Mouse (Mus musculus) testis, adult 2 months (tissue): ENCODE measurements around the gene Ubox5.

Experiments
- CTCF ChIP-seq: fragments of 200-500 bp; IDR thresholded peaks from 2 replicates; pipeline ENCODE4 v1.5.1; 2012; ENCODE audit warnings: low read depth, mild to moderate bottlenecking, inconsistent platforms, low read length, moderate library complexity; ENCODE audit not compliant: control insufficient read depth, insufficient read depth, insufficient replicate concordance
- POLR2A ChIP-seq: fragments of 200-500 bp; IDR thresholded peaks from 2 replicates; pipeline ENCODE4 v1.6.1; 2012; ENCODE audit warnings: low read depth, mild to moderate bottlenecking, inconsistent platforms, low read length, moderate library complexity; ENCODE audit not compliant: control insufficient read depth

DNA sequence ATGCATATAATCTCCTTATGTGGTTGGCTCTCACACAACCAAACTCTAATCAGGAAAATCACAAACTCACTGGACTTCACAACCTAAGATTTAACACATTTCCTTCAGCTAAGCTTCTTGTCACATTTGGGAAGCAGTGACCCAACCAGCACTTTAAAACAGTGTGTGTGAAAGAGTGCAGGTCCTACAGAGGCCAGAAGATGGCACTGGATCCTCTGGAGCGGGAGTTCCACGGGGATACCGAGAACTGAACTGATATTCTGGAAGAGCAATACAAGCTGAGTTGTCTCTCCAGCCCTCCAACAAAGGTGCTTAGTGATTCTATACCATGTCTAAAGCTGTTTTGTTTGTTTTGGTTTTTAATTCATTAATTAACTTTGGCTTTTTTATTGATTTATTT, 16.7 kb downstream of the Ubox5 start:
- TF ChIP-seq CTCF (no peak), POLR2A (no peak)
